Mouse (Mus musculus) forelimb bud, embryonic 11.5 days (tissue): ENCODE measurements around the gene 9230102O04Rik.

Source experiments
- DNase-seq: peaks from one replicate; pipeline ENCODE4 v3.0.0-alpha.2; 2012; ENCODE audit warnings: low read depth, low spot score

Gene 9230102O04Rik

GRCm38 (mm10) chr2:9888913-9889650 lies at the start of gene 9230102O04Rik:
Gene 9230102O04Rik (minus strand): TSS chr2:9889540.
- no peak for DNase-seq

- DNase-seq = no peak
Measured at GRCm38 (mm10) chr2:9935965-9936364, 46.6 kb upstream of the 9230102O04Rik start.

- DNase-seq = no peak
Measured at GRCm38 (mm10) chr2:9926905-9927283, 37.6 kb upstream of the 9230102O04Rik start.

GRCm38 (mm10) chr2:9926194-9926904 lies 37.0 kb upstream of the 9230102O04Rik start:
- DNase-seq = no peak

- DNase-seq = no peak
Measured at GRCm38 (mm10) chr2:9918691-9919471, 29.5 kb upstream of the 9230102O04Rik start.

- DNase-seq = no peak
Measured at GRCm38 (mm10) chr2:9917602-9918001, 28.3 kb upstream of the 9230102O04Rik start.

GRCm38 (mm10) chr2:9905995-9906394 lies 16.7 kb upstream of the 9230102O04Rik start:
- no peak for DNase-seq

- no peak for DNase-seq
Measured at GRCm38 (mm10) chr2:9903854-9904560, 14.7 kb upstream of the 9230102O04Rik start.

GRCm38 (mm10) chr2:9897846-9898245 lies 8.5 kb upstream of the 9230102O04Rik start:
- no peak for DNase-seq

- no peak for DNase-seq
Measured at GRCm38 (mm10) chr2:9896097-9896770, 6.9 kb upstream of the 9230102O04Rik start.

GRCm38 (mm10) chr2:9894836-9895593 lies 5.7 kb upstream of the 9230102O04Rik start:
- DNase-seq = no peak

- DNase-seq = no peak
Measured at GRCm38 (mm10) chr2:9893272-9893953, 4.1 kb upstream of the 9230102O04Rik start.

- DNase-seq = no peak
Measured at GRCm38 (mm10) chr2:9892541-9892940, 3.2 kb upstream of the 9230102O04Rik start.

- DNase-seq = no peak
Measured at GRCm38 (mm10) chr2:9890906-9891305, 1.6 kb upstream of the 9230102O04Rik start.

- no peak for DNase-seq
Measured at GRCm38 (mm10) chr2:9890251-9890650, 911 bp upstream of the 9230102O04Rik start.

GRCm38 (mm10) chr2:9889651-9890183 lies 377 bp upstream of the 9230102O04Rik start, which contains the start of gene Gata3:
Gene Gata3 (minus strand): TSS chr2:9890034.
- DNase-seq = no peak

- no peak for DNase-seq
Measured at GRCm38 (mm10) chr2:9887636-9888035, 1.7 kb downstream of the 9230102O04Rik start.

GRCm38 (mm10) chr2:9886921-9887610 lies 2.3 kb downstream of the 9230102O04Rik start:
- DNase-seq = no peak

GRCm38 (mm10) chr2:9886031-9886430 lies 3.3 kb downstream of the 9230102O04Rik start:
- no peak for DNase-seq
